Mouse (Mus musculus): Measurements from ENCODE around the gene Olfr464. TPM values are rescaled to one million over a fixed set of nuclear protein-coding genes. Genes with fewer than 3 reads are reported as not detected.

Olfr464 gene
- polyA plus RNA-seq (2016; fragmentation: Nextera tagmentation; extraction: Ambion mirVana), result not detected in 2 replicates

DNA sequence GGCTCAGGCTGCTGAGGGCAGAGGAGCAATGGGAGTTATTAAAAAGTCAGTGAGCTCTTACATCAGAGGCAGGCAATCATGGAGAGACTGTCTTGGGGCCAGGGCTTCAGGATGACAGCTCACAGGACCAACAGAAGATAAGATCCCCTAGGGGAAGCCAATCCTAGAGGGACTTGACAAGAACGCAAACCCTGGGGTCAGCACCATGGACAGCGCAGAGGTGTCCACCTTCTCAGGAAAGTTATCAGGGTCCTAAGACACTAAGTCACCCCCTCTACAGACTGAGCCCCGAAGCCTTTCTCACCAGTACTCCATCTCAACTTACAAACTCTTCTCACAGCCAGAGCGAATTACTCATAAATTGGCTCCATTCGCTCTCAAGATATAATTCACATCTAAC lies at the start of gene Olfr464:
TSS of gene Olfr464 (minus strand) at position 2 of the 400 bp plus-strand sequence.
- 29% methylated on average over 5 of the region's 5 CpGs for WGBS
- H3K4me1 ChIP-seq (replicated peaks), result no peaks in the 10 kb centered on the region
- H3K9me3 ChIP-seq, result no peaks in the 10 kb centered on the region
- H3K4me3 ChIP-seq, result no peak within 1 kb of the TSS
- peak; percentile 54 for DNase-seq (ENCODE audit: low spot score)
- no peaks in the 10 kb centered on the region for H3K27me3 ChIP-seq (ENCODE audit: insufficient read depth, poor library complexity, severe bottlenecking)
- H3K27ac ChIP-seq, result no peak within 1 kb of the TSS
- no peaks in the 10 kb centered on the region for H3K36me3 ChIP-seq

GRCm38 (mm10) chr11:87968356-87969122 lies 47.8 kb upstream of the Olfr464 start:
- H3K36me3 ChIP-seq, result no peaks in the 10 kb centered on the region
- H3K27me3 ChIP-seq (ENCODE audit: insufficient read depth, poor library complexity, severe bottlenecking), result peaks cover 17% of the 10 kb centered on the region; the same call in 1 of the 2 replicates
- H3K4me3 ChIP-seq, result peak overlapping the region; percentile 34
- H3K4me1 ChIP-seq (replicated peaks), result peaks cover 30% of the 10 kb centered on the region
- no peak for DNase-seq (ENCODE audit: low spot score)
- H3K27ac ChIP-seq, result no peak overlapping the region
- no peaks in the 10 kb centered on the region for H3K9me3 ChIP-seq
- 17% methylated on average over 19 of the region's 20 CpGs for WGBS

DNA sequence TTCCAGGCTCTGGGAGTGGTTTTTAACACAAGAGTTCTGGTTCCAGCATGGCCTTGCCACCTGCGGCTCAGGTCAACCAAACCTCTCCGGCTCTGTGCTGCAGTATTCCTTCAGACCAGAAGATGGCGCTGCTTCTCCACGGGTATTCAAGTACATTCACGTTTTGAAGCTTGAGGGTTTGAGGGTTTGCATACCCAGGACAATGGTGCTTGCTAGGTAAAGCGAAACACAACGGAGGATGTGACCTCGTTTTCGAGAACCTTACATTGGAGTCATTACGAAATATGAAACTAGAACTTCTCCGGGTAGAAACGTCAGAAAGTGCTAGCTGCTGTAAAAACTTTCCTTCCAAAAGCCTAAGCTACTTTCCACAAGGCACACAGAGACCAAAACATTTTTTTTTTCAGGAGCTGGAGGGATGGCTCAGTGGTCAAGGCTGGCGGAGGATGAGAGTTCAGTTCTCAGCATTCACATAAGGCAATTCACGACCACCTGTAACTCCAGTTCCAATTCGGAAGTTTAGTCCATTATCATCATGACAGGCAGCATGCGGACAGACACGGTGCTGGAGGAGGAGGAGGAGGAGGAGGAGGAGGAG lies 47.0 kb upstream of the Olfr464 start:
- 0 out of 2 replicates have a peak overlapping the region, but pooled peaks have one; percentile 9 for H3K27ac ChIP-seq
- peak; percentile 90 for DNase-seq (ENCODE audit: low spot score)
- peaks cover 17% of the 10 kb centered on the region; the same call in 1 of the 2 replicates for H3K27me3 ChIP-seq (ENCODE audit: insufficient read depth, poor library complexity, severe bottlenecking)
- H3K9me3 ChIP-seq, result no peaks in the 10 kb centered on the region
- H3K4me3 ChIP-seq, result peak overlapping the region; percentile 34
- H3K4me1 ChIP-seq (replicated peaks), result peaks cover 30% of the 10 kb centered on the region
- H3K36me3 ChIP-seq, result no peaks in the 10 kb centered on the region
- 3% methylated on average over 17 of the region's 17 CpGs for WGBS

DNA sequence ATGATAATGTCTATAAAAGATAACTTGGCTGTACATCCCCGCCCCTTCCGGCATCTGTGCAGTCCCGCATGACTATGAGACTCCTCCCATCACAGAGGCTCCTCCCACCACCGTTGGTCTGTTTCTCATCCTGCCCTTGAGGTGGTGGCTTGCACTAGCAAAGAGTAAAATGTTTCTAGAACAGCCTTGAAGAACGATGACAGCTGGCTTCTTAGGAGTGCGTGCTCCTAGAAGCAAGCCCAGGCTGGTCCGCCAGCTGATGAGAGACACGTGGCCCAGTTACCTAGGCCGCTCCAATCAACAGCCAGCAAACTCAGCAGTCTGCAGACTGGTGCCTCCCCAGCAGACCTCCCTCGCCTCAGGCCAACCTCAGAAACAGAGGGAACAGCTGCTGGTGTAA lies 45.4 kb upstream of the Olfr464 start:
- Histone ChIP-seq H3K27ac (no peak overlapping the region; the same call in 1 of the 2 replicates), H3K36me3 (no peaks in the 10 kb centered on the region), H3K27me3 (ENCODE audit: insufficient read depth, poor library complexity, severe bottlenecking) (peaks cover 17% of the 10 kb centered on the region; the same call in 1 of the 2 replicates), H3K4me3 (no peak overlapping the region), H3K4me1 (replicated peaks) (peaks cover 30% of the 10 kb centered on the region), H3K9me3 (no peaks in the 10 kb centered on the region)
- WGBS, result 44% methylated on average over 10 of the region's 10 CpGs
- DNase-seq (ENCODE audit: low spot score), result peak; percentile 39

- WGBS, result 64% methylated on average over 3 of the region's 3 CpGs
- no peak overlapping the region for H3K27ac ChIP-seq
- H3K27me3 ChIP-seq (ENCODE audit: insufficient read depth, poor library complexity, severe bottlenecking), result peaks cover 17% of the 10 kb centered on the region; the same call in 1 of the 2 replicates
- no peak for DNase-seq (ENCODE audit: low spot score)
- no peaks in the 10 kb centered on the region for H3K9me3 ChIP-seq
- peaks cover 30% of the 10 kb centered on the region for H3K4me1 ChIP-seq (replicated peaks)
- H3K4me3 ChIP-seq, result no peak overlapping the region
- H3K36me3 ChIP-seq, result no peaks in the 10 kb centered on the region
Observed at GRCm38 (mm10) chr11:87965293-87965692, 44.5 kb upstream of the Olfr464 start.

- Histone ChIP-seq H3K27ac (no peak overlapping the region), H3K27me3 (ENCODE audit: insufficient read depth, poor library complexity, severe bottlenecking) (no peaks in the 10 kb centered on the region), H3K4me1 (replicated peaks) (no peaks in the 10 kb centered on the region), H3K9me3 (no peaks in the 10 kb centered on the region), H3K36me3 (no peaks in the 10 kb centered on the region), H3K4me3 (no peak overlapping the region)
- 44% methylated on average over 7 of the region's 7 CpGs for WGBS
- DNase-seq (ENCODE audit: low spot score), result peak; percentile 36
Observed at GRCm38 (mm10) chr11:87957066-87957465, 36.3 kb upstream of the Olfr464 start.

DNA sequence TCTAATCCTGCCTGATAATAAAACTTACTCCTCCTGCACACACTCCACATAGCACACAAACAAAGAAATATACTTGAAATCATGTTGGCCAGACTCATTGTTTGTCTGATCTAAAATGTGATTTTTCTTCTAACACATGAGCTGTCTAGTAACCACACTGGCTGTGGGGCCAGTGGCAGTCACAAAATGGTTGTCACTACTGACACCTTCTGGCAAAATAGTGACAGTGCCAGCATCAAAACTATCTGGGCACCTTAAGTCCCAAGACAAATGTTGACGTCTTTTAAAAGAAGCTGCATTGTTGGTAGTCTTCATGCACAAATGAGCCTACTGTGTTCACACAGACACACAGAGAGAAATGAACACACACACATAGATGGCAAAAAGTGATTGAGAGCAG lies 34.4 kb upstream of the Olfr464 start:
- Histone ChIP-seq H3K27me3 (ENCODE audit: insufficient read depth, poor library complexity, severe bottlenecking) (no peaks in the 10 kb centered on the region), H3K36me3 (no peaks in the 10 kb centered on the region), H3K4me1 (replicated peaks) (no peaks in the 10 kb centered on the region), H3K27ac (no peak overlapping the region), H3K9me3 (no peaks in the 10 kb centered on the region), H3K4me3 (no peak overlapping the region)
- no peak for DNase-seq (ENCODE audit: low spot score)
- 13% methylated on average over 1 of the region's 1 CpGs for WGBS

- no peaks in the 10 kb centered on the region for H3K36me3 ChIP-seq
- DNase-seq (ENCODE audit: low spot score), result no peak
- no peaks in the 10 kb centered on the region for H3K9me3 ChIP-seq
Observed at GRCm38 (mm10) chr11:87949990-87950389, 29.2 kb upstream of the Olfr464 start.

GRCm38 (mm10) chr11:87935467-87935866 lies 14.7 kb upstream of the Olfr464 start:
- Histone ChIP-seq H3K4me3 (no peak overlapping the region), H3K4me1 (replicated peaks) (no peaks in the 10 kb centered on the region), H3K36me3 (no peaks in the 10 kb centered on the region), H3K9me3 (no peaks in the 10 kb centered on the region), H3K27me3 (ENCODE audit: insufficient read depth, poor library complexity, severe bottlenecking) (no peaks in the 10 kb centered on the region), H3K27ac (no peak overlapping the region)
- no peak for DNase-seq (ENCODE audit: low spot score)
- WGBS, result 84% methylated on average over 3 of the region's 3 CpGs

More at GRCm38 (mm10) chr11:87949990-87950389, 29.2 kb upstream of the Olfr464 start:
- H3K4me1 ChIP-seq (replicated peaks), result 0 out of 2 replicates have a peak, but pooled peaks cover 3% of the 10 kb centered on the region
- 4% methylated on average over 2 of the region's 2 CpGs for WGBS
- no peak overlapping the region for H3K27ac ChIP-seq
- no peak overlapping the region for H3K4me3 ChIP-seq
- H3K27me3 ChIP-seq (ENCODE audit: insufficient read depth, poor library complexity, severe bottlenecking), result no peaks in the 10 kb centered on the region

GRCm38 (mm10) chr11:87933731-87934130 lies 13.0 kb upstream of the Olfr464 start:
- no peak for DNase-seq (ENCODE audit: low spot score)
- Histone ChIP-seq H3K27me3 (ENCODE audit: insufficient read depth, poor library complexity, severe bottlenecking) (no peaks in the 10 kb centered on the region), H3K4me1 (replicated peaks) (no peaks in the 10 kb centered on the region), H3K36me3 (no peaks in the 10 kb centered on the region), H3K4me3 (no peak overlapping the region), H3K9me3 (0 out of 2 replicates have a peak, but pooled peaks cover 2% of the 10 kb centered on the region), H3K27ac (no peak overlapping the region)
- WGBS, result 80% methylated on average over 2 of the region's 2 CpGs

DNA sequence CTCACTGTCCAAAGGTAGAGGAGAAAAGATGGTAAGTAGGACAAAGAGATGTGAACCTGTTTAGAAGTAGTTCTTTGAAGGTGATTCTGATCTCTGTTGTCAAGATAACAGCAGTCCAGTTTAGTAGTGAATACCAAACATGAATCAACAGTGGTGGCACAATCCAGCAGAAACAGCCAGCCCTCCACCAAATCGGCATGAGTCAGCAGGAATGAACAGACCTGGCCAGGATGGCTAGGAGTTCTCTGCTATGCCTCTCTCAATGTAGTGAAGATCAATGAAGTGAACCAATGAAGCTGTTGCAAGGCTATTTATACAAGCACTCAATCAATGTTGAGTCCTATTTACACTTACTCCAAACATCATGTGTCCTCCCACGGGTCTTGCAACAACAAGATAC lies 9.6 kb upstream of the Olfr464 start:
- 92% methylated on average over 2 of the region's 2 CpGs for WGBS
- Histone ChIP-seq H3K9me3 (0 out of 2 replicates have a peak, but pooled peaks cover 2% of the 10 kb centered on the region), H3K4me1 (replicated peaks) (no peaks in the 10 kb centered on the region), H3K4me3 (no peak overlapping the region), H3K27me3 (ENCODE audit: insufficient read depth, poor library complexity, severe bottlenecking) (no peaks in the 10 kb centered on the region), H3K27ac (no peak overlapping the region), H3K36me3 (no peaks in the 10 kb centered on the region)
- no peak for DNase-seq (ENCODE audit: low spot score)

- Histone ChIP-seq H3K9me3 (no peaks in the 10 kb centered on the region), H3K27ac (no peak overlapping the region), H3K36me3 (no peaks in the 10 kb centered on the region), H3K4me1 (replicated peaks) (no peaks in the 10 kb centered on the region), H3K4me3 (no peak overlapping the region), H3K27me3 (ENCODE audit: insufficient read depth, poor library complexity, severe bottlenecking) (no peaks in the 10 kb centered on the region)
- no peak for DNase-seq (ENCODE audit: low spot score)
- 66% methylated on average over 2 of the region's 2 CpGs for WGBS
Observed at GRCm38 (mm10) chr11:87920301-87920700, 466 bp downstream of the Olfr464 start.

DNA sequence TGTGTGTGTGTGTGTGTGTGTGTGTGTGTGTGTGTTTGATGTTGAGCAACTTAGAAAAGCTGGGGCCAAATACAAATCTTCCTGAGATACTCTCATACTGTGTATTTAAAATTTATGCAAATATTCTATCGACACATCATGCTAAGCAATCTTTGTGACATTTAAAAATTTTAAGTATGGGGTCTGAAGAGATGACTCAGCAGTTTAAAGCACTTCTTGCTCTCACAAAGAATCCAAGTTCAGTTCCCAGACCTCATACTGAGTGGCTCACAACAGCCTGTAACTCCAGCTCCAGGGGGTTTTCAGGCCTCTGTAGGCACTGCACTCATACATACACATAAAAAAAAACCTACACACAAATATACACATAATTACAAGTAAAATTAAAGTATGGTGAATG lies 4.8 kb downstream of the Olfr464 start:
- no peaks in the 10 kb centered on the region for H3K9me3 ChIP-seq
- no peaks in the 10 kb centered on the region for H3K4me1 ChIP-seq (replicated peaks)
- H3K27me3 ChIP-seq (ENCODE audit: insufficient read depth, poor library complexity, severe bottlenecking), result no peaks in the 10 kb centered on the region
- no peak overlapping the region for H3K27ac ChIP-seq
- no peak for DNase-seq (ENCODE audit: low spot score)
- H3K36me3 ChIP-seq, result no peaks in the 10 kb centered on the region
- no peak overlapping the region for H3K4me3 ChIP-seq
- 86% methylated on average over 1 of the region's 1 CpGs for WGBS

Data from hindbrain, embryonic 10.5 days (tissue).